Mouse (Mus musculus): Measurements from ENCODE around the gene Ube2ql1. TPM values are rescaled to one million over a fixed set of nuclear protein-coding genes. Genes with fewer than 3 reads are reported as not detected.

The Ube2ql1 gene
- polyA plus RNA-seq, 1 experiment from 2014 or later = 2.2 TPM

DNA sequence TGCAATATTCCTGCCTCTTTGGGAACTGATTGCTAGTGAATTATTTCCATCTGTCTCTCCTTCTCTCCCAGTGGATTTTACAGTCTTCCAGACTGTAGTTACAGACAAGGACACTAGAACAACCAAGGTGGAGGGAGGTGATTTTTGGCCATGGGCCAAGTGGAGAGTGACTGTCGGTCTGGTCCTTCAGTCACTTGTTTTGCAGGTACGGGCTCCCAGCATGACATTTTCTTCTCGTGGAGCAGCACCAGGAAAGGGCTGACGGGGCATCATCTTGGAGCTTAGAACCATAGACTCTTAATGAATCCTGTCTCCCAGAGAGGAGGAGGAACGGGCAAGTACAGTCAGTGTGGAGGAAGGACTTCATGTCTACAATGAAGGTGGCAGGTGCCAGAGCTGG is 67.6 kb downstream of the Ube2ql1 start:
- no peak overlapping the region for H3K4me2 ChIP-seq (ENCODE audit: low read depth, low read length)
- ATAC-seq (ENCODE audit: low read depth) = no peak
- no peak overlapping the region for H3K4me3 ChIP-seq (ENCODE audit: low read depth, low read length)
- 76% methylated on average over 5 of the region's 5 CpGs for WGBS
- H3K27me3 ChIP-seq (replicated peaks; ENCODE audit: control insufficient read depth, insufficient read depth, low read length) = no peaks in the 10 kb centered on the region
- no peaks in the 10 kb centered on the region for H3K36me3 ChIP-seq (ENCODE audit: control insufficient read depth, insufficient read depth, low read length)
- H3K4me1 ChIP-seq (ENCODE audit: control insufficient read depth, insufficient read depth, low read length) = no peaks in the 10 kb centered on the region
- H3K27ac ChIP-seq (replicated peaks; ENCODE audit: low read depth, low read length) = no peak overlapping the region
- H3K9me3 ChIP-seq (ENCODE audit: control insufficient read depth, low read length) = no peaks in the 10 kb centered on the region
- no peak overlapping the region for H3K9ac ChIP-seq (ENCODE audit: low read depth, low read length)
- no peak for DNase-seq (ENCODE audit: low spot score)

DNA sequence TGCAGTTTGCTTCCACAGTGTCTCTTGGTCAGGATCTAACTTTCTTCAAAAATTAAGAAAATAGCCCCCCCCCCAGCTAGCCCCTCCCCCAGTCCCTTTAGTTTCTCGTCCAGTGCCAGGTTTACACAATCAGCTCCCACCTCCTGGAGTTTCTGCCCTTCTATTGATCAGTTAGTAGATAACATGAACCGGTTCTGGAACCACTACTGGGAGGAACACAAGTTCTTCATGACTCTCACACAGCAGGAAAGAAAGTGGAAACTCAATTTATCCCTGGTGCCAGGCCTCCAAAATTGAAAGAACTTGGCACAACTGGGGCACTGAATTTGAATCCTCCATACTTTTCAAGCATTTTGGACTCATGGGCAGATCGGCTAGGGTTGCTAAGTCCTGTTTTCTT is 85.2 kb downstream of the Ube2ql1 start:
- 73% methylated on average over 3 of the region's 3 CpGs for WGBS
- H3K9me3 ChIP-seq (ENCODE audit: control insufficient read depth, low read length) = no peaks in the 10 kb centered on the region
- no peaks in the 10 kb centered on the region for H3K4me1 ChIP-seq (ENCODE audit: control insufficient read depth, insufficient read depth, low read length)
- H3K4me3 ChIP-seq (ENCODE audit: low read depth, low read length) = no peak overlapping the region
- H3K36me3 ChIP-seq (ENCODE audit: control insufficient read depth, insufficient read depth, low read length) = no peaks in the 10 kb centered on the region
- H3K27me3 ChIP-seq (replicated peaks; ENCODE audit: control insufficient read depth, insufficient read depth, low read length) = no peaks in the 10 kb centered on the region
- no peak overlapping the region for H3K4me2 ChIP-seq (ENCODE audit: low read depth, low read length)
- H3K27ac ChIP-seq (replicated peaks; ENCODE audit: low read depth, low read length) = no peak overlapping the region
- DNase-seq (ENCODE audit: low spot score) = no peak
- no peak for ATAC-seq (ENCODE audit: low read depth)
- H3K9ac ChIP-seq (ENCODE audit: low read depth, low read length) = no peak overlapping the region

Other genes with a start within 250 kb of the Ube2ql1 start
- 112 and 128 TPM in 2 replicates for gene Nsun2, start 206.1 kb downstream of the Ube2ql1 start, polyA plus RNA-seq (2014; fragmentation: Nextera tagmentation; extraction: Ambion mirVana)
- gene Tent4a, start 205.3 kb downstream of the Ube2ql1 start, polyA plus RNA-seq (2014; fragmentation: Nextera tagmentation; extraction: Ambion mirVana) = 7.7 and 7.8 TPM in 2 replicates
- gene Srd5a1, start 128.4 kb downstream of the Ube2ql1 start, polyA plus RNA-seq (2014; fragmentation: Nextera tagmentation; extraction: Ambion mirVana) = 25.9 and 27.6 TPM in 2 replicates
- gene Med10, start 62.5 kb upstream of the Ube2ql1 start, polyA plus RNA-seq (2014; fragmentation: Nextera tagmentation; extraction: Ambion mirVana) = 112 and 129 TPM in 2 replicates